Mouse (Mus musculus): ENCODE data around the gene Tekt4.

The Tekt4 gene

GRCm38 (mm10) chr17:25454272-25454671 lies at the start of gene Tekt4:
Gene Tekt4 (plus strand): TSS chr17:25454615.
- no peak for DNase-seq (ENCODE audit: low read depth, low spot score)

GRCm38 (mm10) chr17:25405224-25405895 lies 49.1 kb upstream of the Tekt4 start:
- no peak for DNase-seq (ENCODE audit: low read depth, low spot score)

- no peak for DNase-seq (ENCODE audit: low read depth, low spot score)
These were observed 48.4 kb upstream of the Tekt4 start for GRCm38 (mm10) chr17:25406011-25406441.

GRCm38 (mm10) chr17:25407352-25407751 lies 47.1 kb upstream of the Tekt4 start:
- no peak for DNase-seq (ENCODE audit: low read depth, low spot score)

- no peak for DNase-seq (ENCODE audit: low read depth, low spot score)
These were observed 46.0 kb upstream of the Tekt4 start for GRCm38 (mm10) chr17:25408302-25408999.

GRCm38 (mm10) chr17:25409621-25410020 lies 44.8 kb upstream of the Tekt4 start:
- DNase-seq (ENCODE audit: low read depth, low spot score), result no peak

- DNase-seq (ENCODE audit: low read depth, low spot score), result no peak
These were observed 44.2 kb upstream of the Tekt4 start for GRCm38 (mm10) chr17:25410180-25410579.

GRCm38 (mm10) chr17:25410786-25411185 lies 43.6 kb upstream of the Tekt4 start:
- no peak for DNase-seq (ENCODE audit: low read depth, low spot score)

- DNase-seq (ENCODE audit: low read depth, low spot score), result no peak
These were observed 43.2 kb upstream of the Tekt4 start for GRCm38 (mm10) chr17:25411251-25411650.

- DNase-seq (ENCODE audit: low read depth, low spot score), result no peak
These were observed 40.2 kb upstream of the Tekt4 start for GRCm38 (mm10) chr17:25414209-25414608.

GRCm38 (mm10) chr17:25414917-25415316 lies 39.5 kb upstream of the Tekt4 start:
- no peak for DNase-seq (ENCODE audit: low read depth, low spot score)

GRCm38 (mm10) chr17:25415421-25415913 lies 38.9 kb upstream of the Tekt4 start:
- no peak for DNase-seq (ENCODE audit: low read depth, low spot score)

- DNase-seq (ENCODE audit: low read depth, low spot score), result no peak
These were observed 38.2 kb upstream of the Tekt4 start for GRCm38 (mm10) chr17:25416219-25416618.

- no peak for DNase-seq (ENCODE audit: low read depth, low spot score)
These were observed 36.4 kb upstream of the Tekt4 start for GRCm38 (mm10) chr17:25417990-25418389.

- DNase-seq (ENCODE audit: low read depth, low spot score), result no peak
These were observed 35.5 kb upstream of the Tekt4 start for GRCm38 (mm10) chr17:25418926-25419325.

GRCm38 (mm10) chr17:25420998-25421397 lies 33.4 kb upstream of the Tekt4 start:
- DNase-seq (ENCODE audit: low read depth, low spot score), result no peak

- DNase-seq (ENCODE audit: low read depth, low spot score), result no peak
These were observed 29.8 kb upstream of the Tekt4 start for GRCm38 (mm10) chr17:25424526-25425080.

GRCm38 (mm10) chr17:25425996-25426395 lies 28.4 kb upstream of the Tekt4 start:
- no peak for DNase-seq (ENCODE audit: low read depth, low spot score)

- no peak for DNase-seq (ENCODE audit: low read depth, low spot score)
These were observed 27.0 kb upstream of the Tekt4 start for GRCm38 (mm10) chr17:25427441-25427840.

GRCm38 (mm10) chr17:25429240-25429639 lies 25.2 kb upstream of the Tekt4 start:
- no peak for DNase-seq (ENCODE audit: low read depth, low spot score)

GRCm38 (mm10) chr17:25429886-25430285 lies 24.5 kb upstream of the Tekt4 start:
- DNase-seq (ENCODE audit: low read depth, low spot score), result no peak

GRCm38 (mm10) chr17:25430534-25430933 lies 23.9 kb upstream of the Tekt4 start:
- no peak for DNase-seq (ENCODE audit: low read depth, low spot score)
